Mouse (Mus musculus): Measurements from ENCODE around the gene Uhrf1bp1l.
A peak's percentile ranks its signal among the peaks of the same experiment; 100 is the strongest.
"Not testable (repeated sequence)": the region's sequence is repeated elsewhere in the genome, so short reads cannot be mapped to it uniquely, and the experiment has no call there.

Gene Uhrf1bp1l

DNA sequence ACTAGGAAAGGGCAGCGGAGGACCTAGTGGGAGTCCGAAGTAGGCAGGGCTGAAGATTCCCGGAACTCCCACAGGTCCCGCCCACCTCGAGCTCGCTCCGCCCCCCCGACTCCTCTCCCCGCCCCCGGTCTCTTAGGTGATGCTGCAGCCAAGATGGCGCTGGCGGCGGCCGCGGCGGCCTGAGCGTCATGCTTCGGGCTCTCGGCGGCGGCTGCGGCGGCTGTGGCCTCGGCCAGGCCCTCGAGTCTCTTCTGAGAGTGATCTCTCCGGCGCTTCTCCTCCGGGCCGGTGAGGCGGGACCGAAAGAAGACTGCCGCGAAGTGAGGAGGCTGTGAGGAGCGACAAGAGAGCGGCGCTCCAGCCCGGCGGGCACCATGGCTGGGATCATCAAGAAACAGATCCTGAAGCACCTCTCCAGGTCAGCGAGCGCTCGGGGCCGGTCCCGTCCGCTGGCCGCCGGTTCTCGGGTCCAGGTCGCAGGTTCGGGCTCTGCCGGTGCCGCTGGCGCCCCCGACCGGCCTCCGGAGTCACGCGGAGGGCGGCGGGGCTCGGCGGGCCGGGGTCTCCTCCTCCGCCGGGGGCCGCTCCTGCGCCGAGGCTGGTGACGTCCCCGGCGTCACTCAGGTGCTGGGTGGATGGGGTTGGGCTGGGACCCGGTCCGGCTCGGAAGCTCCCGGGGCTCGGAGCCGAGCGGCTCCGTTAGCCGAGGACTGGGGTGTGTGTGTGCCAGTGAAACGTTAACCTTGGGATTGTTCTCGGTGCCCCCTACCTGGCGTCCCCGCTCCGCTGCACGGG, at the start of gene Uhrf1bp1l:
Gene Uhrf1bp1l (plus strand): TSS at position 121 of the 795 bp plus-strand sequence.
- DNase-seq (ENCODE audit: low read depth) = peak; percentile 91

DNA sequence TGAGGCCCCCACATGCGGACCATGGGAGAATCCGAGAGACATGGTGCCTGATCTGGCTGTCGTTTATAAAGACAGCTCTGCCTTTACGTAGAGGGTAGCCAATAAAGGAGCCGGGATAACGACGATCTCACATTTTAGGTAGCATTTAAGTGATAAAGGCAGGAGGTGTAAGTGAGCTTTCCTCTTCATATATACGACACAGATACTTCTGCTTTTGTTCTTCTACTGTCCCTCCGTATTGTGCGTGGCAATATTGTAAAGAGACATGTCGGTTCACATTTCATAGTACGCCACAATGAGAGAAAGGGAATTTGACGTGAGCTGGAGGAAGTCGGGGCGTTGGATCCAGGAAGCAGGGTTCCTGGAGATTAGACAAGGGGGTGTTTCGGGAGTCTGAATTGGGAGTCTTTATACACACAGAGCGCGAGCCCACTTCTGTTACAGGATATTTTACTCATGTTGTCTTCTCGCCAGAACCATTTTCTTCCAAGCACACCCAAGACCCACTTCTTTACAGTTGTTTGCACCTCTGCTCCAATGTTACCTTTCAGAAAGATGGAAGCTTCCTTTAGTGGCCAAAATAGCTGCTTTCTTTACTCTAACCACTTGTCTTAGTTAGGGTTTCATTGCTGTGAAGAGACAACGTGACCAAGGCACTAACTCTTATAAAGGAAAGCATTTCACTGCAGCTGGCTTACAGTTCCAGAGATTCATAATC, 49.4 kb upstream of the Uhrf1bp1l start:
- DNase-seq (ENCODE audit: low read depth) = no peak

DNA sequence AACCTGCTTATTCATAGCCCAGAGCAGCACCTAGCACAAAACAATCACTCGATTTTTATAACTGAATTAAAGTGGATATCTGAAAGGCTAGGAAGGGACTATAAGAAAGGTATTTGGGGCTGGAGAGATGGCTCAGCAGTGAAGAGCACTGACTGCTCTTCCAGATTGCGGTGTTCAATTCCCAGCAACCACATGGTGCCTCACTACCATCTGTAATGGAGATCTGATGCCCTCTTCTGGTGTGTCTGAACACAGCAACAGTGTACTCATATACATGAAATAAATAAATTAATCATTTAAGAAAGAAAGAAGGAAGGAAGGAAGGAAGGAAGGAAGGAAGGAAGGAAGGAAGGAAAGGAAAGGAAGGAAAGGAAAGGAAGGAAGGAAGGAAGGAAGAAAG, 48.5 kb upstream of the Uhrf1bp1l start:
- not testable (repeated sequence) for DNase-seq (ENCODE audit: low read depth)

DNA sequence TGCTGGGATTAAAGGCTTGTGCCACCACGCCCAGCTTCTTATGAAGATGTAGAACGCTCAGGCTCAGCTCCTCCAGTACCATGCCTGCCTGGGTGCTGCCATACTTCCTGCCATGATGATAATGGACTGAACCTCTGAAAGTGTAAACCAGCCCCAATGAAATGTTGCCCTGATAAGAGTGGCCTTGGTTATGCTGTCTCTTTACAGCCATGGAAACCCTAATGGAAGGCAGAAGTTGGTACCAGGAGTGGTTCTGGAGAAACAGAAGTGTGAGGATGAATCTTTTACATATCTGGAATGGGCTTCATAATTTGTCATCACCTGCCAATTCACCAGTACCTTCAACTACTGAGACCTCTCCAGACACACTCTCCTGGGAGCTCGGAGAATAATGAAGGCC, 46.8 kb upstream of the Uhrf1bp1l start:
- DNase-seq (ENCODE audit: low read depth) = no peak

DNA sequence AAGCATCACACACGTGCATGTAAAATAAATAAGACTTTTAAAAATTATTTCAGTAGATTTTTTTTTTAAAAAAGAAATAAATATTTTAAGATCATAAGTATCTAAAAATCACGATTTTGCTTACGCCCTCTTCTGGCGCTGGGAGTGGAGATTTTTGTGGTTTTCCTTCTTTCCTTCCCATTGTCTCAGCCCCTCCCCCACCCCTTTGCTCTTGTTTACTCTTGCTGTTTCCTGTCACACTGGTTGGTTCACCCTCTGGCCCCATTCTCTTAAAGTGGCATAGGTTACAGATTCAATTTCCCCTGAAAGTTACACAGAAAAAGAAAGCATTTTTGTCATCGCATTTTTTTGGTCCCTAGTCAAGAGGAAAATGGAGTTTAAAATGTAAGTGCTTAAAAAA, 41.7 kb upstream of the Uhrf1bp1l start:
- DNase-seq (ENCODE audit: low read depth) = peak; percentile 80

DNA sequence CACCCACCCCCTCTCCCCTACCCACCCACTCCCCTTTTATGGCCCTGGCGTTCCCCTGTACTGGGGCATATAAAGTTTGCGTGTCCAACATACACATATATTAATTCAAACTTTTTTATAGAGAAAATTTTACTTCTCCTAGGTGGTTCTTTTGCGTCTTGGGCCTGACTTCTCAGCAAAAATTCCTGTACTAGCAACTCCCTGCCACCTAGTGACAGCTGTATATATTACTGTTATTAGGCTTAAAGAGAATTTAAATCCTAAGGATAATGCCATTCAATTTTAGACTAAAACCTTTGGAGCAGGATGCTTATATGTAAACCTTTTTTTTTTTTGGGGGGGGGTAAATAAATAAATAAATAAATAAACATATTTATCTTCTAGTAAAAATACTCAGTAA, 37.4 kb upstream of the Uhrf1bp1l start:
- DNase-seq (ENCODE audit: low read depth) = no peak

DNA sequence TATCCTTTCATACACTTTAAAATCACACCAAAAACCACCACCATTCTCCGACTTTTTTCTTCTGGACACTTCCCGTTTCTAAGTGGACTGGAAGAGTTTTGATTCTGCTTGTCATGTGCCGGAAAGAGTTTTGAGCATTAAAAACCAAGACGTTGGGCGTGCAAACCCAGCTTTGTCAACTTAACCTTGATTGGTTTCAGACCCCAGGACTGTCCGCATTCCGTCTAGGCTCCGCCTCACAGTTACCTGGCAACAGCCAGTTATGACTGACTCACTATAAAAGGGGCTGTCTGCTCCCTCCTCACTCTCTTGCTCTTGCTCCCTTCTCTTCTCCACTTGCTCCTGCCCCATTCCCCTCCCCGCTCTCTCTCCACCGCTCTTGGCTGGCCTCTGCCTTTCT, 36.1 kb upstream of the Uhrf1bp1l start:
- DNase-seq (ENCODE audit: low read depth) = no peak

DNA sequence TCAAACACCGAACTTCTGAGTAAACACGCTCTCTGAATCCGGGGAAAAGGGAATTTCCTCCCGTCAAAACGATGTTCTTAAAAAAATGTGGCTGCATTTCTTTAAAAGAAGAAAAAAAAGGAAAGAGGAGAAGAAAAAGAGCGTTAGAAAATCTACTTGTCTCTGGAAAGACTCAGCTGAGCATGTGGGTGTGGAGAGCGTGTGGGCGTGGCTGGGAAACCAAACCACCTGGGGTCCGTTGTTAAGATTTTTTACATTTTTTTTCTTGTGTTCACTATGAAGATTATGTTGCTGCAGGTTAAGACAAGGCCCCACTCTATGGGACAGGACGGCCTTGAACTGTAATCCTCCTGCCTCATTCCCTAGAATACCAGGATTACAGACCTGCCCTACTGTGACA, 29.9 kb upstream of the Uhrf1bp1l start:
- no peak for DNase-seq (ENCODE audit: low read depth)

DNA sequence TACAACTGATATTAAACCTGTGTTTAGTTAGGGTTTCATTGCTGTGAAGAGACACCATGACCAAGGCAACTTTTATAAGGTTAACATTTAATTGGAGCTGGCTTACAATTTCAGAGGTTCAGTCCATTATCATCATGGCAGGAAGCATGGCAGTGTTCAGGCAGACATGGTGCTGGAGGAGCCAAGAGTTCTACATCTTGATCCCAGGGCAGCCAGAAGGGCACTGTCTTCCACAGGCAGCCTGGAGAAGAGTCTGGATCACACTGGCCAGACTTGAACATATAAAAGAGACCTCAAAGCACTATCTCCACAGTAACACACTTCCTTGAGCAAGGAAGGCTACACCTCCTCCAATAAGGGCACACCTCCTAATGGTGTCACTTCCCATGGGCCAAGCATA, 24.5 kb upstream of the Uhrf1bp1l start:
- no peak for DNase-seq (ENCODE audit: low read depth)

DNA sequence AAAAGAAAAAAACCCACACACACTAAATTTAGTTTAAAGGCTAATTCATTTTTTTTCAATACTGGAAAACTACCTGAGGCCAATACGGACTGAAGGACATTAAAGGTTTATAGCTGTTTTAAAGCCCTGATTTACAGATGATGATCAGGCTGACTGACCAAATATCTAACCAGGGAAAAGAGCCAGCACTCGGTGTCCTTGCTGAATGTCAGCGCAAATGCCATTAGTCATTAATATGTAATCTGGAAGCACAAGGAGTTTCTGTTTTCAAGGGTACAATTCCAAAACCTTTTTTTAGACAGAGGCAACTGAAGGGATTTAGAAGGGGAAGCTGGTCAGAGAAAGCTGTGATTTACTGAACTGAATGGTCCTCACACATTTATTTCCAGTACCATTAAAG, 24.0 kb upstream of the Uhrf1bp1l start:
- DNase-seq (ENCODE audit: low read depth) = no peak

DNA sequence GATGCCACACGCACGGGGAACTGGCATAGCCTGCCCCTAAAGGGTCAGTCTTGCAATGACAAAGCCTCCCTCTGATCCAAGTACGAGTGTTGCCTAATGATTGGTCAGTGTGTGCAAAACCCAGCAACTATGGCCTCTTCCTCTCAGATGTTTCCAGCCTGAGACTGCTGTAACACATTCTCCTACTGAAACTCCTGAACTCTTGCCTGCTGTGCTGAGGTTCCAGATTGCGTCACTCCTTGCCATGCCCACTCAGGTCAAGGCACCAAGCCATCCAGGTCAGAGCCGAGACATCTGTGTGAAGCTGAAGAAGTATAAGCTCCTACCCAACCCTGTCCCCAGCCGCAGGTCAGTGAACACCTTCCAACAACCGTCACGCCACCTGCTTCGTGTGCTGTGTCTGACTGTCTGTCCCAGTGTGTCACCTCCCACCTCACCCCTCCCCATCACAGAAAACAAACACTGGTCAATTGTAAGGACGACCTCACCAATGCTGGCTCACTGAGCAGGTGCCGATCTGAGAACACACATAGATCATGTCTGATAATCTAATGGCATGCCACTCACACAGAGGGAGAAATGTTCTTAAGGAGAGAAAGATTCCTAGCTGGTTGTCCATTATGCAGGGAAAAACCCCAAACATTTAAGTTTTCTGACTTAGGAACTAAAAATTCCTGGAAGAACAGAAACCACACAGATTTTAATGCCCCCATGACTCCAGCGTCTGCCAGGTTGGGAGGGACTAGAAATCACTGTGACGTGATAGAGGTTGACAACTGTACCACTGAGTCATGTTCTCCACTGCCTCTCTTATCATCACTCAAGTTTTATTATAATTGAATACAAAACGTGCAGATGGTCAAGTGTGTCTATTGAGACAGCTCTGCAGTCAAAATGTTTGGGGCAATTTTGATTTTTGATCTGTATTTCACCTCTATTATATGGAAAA, 22.3 kb upstream of the Uhrf1bp1l start:
- DNase-seq (ENCODE audit: low read depth) = no peak

DNA sequence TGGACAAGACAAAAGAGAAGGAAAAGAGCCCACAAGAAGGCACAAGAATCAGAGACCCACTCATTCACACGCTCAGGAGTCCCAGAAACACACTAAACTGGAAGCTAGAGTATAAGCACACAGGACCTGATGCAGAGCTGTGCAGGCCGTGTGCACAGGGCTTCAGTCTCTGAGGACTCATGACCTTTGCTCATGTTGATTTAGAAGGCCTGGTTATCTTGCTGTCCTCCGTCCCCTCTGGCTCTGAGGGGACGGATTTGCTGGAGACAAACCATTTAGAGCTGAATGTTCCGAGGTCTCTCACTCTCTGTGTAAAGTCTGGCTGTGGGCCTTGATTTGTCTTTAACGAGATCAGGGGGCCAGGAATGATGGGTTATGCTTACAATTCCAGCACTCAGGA, 14.4 kb upstream of the Uhrf1bp1l start:
- no peak for DNase-seq (ENCODE audit: low read depth)

DNA sequence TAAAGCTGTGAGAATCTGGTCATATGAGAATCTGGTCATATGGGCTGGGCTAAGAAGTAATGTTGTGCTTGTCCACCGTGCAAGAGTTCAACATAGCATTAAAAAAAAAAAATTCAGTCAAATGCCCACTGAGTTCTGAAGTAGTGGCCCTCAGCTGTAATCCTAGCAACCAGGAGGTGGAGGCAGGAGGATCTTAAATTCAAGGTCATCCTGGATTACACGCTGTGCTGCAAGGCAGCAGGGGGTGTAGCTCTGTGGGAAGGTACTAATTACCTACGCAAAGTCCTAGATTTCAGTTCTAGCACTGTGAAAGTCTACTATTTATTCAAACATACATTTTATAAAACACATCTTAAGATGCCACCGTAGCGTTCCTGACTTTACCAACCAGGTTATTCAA, 13.4 kb upstream of the Uhrf1bp1l start:
- DNase-seq (ENCODE audit: low read depth) = no peak

DNA sequence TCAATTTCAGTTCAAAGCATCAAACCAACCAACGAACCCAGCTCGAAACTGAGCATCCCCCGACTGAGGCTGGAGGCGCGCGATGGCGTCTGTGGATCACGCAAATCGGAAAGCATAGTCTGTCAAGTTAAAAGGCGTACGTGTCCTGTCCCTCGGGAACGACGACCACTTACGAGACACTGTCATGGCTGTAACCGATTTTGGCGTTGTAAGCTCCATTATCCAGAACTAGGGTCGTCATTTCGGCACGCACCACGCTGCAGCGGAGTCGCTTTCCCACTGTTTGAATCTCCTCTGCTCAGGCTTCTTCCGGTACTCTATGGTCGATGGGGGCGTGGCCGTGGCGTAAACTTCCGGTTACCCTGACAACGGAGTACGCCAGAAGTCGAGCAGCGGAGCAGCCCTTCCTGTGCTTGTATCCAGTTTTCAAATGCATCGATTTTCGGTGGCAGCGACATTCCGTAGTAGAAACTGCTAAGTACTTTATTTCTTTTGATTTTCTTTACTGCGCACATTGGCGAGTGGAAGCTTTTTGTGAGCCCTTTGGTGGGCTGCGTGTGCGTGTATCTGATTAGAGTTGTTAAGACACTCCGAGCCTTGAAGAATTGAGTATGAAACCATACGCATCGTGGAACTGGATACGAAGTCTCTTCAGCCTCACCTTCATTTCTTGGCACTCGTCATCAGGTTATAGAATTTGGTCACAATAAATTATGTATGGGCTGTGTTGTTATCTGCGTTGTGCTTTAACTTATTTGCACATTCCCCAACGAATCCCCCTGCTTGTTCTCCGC, 12.6 kb upstream of the Uhrf1bp1l start, which contains the start of gene Actr6:
Gene Actr6 (minus strand): TSS at position 295 of the 794 bp plus-strand sequence.
- peak; percentile 97 for DNase-seq (ENCODE audit: low read depth)

DNA sequence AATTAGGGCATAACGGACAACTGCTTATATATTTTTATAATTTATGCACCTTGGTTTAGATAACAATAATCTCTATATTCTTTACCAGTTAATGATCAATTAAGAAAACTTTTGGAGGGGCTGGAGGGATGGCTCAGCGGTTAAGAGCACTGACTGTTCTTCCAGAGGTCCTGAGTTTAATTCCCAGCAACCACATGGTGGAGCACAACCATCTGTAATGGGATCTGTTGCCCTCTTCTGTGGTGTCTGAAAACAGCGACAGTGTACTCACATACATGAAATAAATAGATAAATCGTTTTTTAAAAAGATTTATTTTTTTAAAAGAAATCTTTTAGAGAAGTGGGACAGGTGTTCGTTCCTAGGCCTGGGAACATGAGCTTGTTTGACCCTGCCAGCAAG, 7.7 kb upstream of the Uhrf1bp1l start:
- DNase-seq (ENCODE audit: low read depth) = no peak

DNA sequence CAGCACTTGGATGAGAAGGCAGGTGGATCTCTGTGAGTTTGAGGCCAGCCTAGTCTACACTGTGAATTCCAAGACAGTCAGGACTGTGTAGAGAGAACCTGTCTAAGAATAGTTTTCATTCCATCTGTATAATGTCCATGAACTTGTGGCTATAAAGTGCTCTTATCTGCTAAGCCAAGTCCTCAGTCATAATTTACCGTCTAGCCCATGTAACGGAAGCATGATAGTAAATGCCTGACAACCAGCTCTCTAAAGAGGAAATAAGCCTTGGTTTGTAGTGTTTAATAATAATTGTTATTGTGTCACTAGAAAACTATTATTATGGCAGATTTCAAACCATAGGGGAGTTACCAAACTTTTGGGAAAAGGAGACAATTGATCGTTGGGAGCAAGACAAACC, 6.9 kb upstream of the Uhrf1bp1l start:
- no peak for DNase-seq (ENCODE audit: low read depth)

DNA sequence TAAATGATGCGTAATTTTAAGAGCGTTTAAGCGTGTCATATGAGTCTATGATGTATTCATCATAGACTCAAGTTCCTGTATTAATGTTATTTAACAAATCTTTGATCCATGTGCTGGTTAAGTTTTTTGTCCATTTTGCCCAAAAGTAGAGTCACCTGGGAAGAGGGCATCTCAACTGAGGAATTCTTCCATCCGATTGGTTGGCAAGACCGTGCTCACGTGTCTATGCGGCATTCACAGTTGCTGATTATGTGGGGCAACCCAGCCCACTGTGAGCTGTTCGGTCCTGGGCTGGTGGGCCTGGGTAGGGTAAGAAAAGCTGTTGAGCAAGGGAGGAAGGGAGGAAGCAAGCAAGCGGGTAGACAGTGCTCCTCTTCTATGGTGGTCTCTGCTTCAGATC, 6.4 kb upstream of the Uhrf1bp1l start:
- DNase-seq (ENCODE audit: low read depth) = no peak

DNA sequence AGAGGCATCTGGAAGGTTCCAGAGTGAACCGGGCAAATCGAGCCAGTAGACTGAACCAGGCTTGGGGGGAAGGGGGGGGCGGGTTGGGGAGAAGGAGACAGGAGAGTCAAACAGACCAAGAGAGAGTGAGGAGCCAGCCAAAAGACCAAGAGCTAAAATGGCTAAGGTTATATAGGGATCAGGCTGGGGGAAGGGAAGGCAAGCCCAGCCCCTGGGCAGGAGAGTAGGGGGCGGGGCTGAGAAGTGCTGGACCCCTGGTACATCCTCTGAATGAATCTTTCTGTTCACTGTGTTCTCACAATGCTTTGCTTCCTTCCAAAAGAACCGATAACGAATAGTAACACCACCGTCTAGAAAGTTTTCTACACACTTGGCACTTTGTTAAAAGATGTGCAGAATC, 5.1 kb upstream of the Uhrf1bp1l start:
- no peak for DNase-seq (ENCODE audit: low read depth)

DNA sequence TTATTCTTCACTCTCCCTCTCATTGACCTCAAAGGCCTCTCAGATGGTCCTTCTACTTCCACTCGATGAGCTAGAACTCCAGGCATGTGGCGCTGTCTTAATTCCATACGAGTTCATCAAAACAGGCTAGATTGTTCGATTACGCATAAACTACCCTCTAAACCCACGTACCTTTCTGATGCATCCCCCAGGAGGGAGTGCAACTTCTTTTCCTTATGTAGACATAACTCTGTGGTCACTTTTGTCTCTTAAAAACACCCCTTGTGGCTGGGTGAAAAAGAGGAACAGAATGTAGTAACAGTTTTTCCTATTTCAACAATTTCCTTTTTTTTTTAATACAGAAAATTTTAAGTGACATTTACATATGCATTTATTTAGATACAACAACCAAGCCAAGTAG, 3.8 kb upstream of the Uhrf1bp1l start:
- DNase-seq (ENCODE audit: low read depth) = no peak

DNA sequence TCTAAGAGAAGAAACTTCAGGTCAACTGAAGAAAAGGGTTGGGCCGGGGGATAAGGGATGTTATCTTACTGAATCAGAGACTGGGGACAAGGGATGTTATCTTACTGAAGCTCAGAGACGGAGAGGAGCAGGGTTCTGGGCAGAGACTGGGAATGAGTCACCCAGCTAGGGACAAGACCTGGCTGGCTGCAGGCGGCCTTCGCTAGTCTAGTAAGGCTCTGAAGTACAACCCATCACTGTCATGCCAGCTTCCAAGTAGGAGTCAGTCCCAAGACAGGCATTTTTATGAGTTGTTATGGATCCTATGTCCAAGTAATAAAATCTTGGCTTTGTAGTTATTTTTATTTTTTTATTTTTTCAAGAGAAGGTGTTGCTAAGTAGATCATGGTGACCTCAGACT, 1.5 kb upstream of the Uhrf1bp1l start:
- no peak for DNase-seq (ENCODE audit: low read depth)

DNA sequence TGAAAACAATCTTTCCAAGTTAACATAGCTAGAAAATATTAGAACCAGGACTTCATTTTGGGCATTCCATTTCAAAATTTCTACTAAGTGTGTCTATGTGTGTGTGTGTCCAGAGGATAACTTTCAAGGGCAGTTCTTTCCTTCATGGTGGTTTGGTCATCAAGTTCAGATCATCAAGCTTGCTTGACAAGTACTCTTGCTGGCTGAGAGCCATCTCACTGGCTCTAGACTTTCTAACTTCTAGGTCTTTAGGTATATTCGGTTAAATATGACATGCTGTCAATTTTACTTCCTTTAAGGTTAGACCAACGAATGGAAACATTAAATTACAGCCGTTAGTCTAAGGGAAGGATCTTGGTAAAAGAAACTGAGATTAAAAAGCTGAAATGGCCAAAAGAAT, 450 bp upstream of the Uhrf1bp1l start:
- DNase-seq (ENCODE audit: low read depth) = no peak

DNA sequence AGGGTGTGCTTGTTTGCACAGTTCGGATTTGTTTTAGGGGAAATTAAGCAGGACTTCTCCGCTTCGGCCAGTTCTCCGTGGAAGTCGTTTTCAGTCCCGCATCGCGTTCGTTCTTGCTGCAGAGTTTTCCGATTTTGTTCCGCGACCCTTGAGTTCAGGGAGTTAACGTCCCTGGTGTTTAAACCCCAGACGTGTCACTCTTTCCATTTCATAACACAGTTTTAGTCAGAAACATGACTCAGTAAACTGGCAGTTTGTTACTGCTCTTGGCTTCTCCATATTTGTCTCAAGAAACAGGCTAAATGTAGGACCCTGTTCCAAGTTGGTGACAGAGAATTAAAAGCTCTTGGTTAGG, 852 bp downstream of the Uhrf1bp1l start:
- peak; percentile 65 for DNase-seq (ENCODE audit: low read depth)
